Mouse (Mus musculus): ENCODE data around the gene Atrnl1.

The Atrnl1 gene

DNA sequence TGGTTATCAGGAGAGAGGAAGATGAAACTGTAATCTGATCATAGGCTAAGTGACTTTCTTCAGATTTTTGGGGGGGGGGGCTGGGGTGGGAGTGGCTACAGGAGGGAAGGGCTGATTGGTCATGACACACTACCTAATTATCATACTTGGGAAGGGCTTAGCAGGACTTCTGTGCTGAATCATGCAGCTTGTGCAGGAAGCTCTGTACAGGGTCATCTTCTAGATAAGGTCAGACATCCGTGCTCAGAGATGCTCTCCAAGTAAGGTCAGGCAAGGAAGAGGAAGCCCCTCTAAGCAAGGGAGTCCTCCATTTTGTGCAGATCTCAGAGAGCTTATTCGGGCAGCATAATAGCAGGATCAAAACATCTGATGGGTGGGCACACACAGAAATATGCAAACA lies 454.7 kb downstream of the Atrnl1 start:
- no peak for DNase-seq (ENCODE audit: low spot score in 2 of 2)

GRCm38 (mm10) chr19:58068114-58068513 lies 457.3 kb downstream of the Atrnl1 start:
- DNase-seq (ENCODE audit: low spot score in 2 of 2) = no peak

- DNase-seq (ENCODE audit: low spot score in 2 of 2) = no peak
Observed at GRCm38 (mm10) chr19:58068958-58069357, 458.1 kb downstream of the Atrnl1 start.

- DNase-seq (ENCODE audit: low spot score in 2 of 2) = no peak
Observed at GRCm38 (mm10) chr19:58072404-58072803, 461.6 kb downstream of the Atrnl1 start.

GRCm38 (mm10) chr19:58072846-58073245 lies 462.0 kb downstream of the Atrnl1 start:
- DNase-seq (ENCODE audit: low spot score in 2 of 2) = no peak

GRCm38 (mm10) chr19:58075252-58075651 lies 464.4 kb downstream of the Atrnl1 start:
- DNase-seq (ENCODE audit: low spot score in 2 of 2) = no peak

GRCm38 (mm10) chr19:58076961-58077371 lies 466.1 kb downstream of the Atrnl1 start:
- no peak for DNase-seq (ENCODE audit: low spot score in 2 of 2)

DNA sequence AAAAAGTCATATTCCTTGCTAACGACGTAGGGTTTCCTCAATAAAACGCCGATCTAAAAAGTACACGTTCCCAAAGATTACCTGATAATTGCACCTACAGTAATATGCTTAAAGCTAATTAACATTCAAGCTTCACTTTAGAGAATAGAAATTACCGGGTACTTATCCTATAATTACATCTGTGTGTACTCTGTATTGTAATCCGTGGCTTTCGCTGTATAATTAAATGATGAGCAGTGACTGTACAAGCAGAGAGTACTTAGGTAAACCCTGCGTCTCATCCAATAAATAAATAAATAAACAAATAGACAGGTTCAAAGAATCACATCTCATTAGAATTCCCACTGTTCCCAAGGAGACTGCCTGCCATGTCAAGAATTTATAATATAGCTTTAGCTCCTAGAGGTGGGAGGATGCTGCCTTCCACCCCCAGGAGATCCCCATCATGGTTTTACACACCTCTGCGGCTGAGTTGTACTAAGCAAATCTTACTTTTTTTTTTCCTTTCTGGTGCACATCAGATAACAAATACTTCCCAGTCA lies 466.8 kb downstream of the Atrnl1 start:
- DNase-seq (ENCODE audit: low spot score in 2 of 2) = no peak

DNA sequence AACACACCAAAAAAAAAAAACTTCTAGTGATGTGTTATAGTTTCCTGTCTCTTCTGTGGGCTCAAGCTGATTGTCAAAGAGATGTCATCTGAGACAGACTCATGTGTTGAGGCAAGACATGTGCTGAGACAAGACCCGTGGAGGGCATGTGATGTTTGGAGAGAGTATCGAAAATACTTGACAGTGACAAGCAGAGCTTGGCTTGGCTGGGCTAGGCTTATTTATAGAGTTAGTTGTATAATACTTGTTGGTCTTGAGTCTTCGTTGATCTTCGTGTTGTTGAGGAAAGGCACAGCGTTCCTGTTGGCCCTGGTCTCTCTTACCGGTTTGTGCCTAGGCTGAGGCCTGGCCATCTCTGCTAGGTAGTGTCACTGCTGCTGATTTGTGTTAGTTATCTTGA lies 469.3 kb downstream of the Atrnl1 start:
- no peak for DNase-seq (ENCODE audit: low spot score in 2 of 2)

GRCm38 (mm10) chr19:58082751-58083150 lies 471.9 kb downstream of the Atrnl1 start:
- peak; percentile 37 to 54 for DNase-seq (ENCODE audit: low spot score in 2 of 2)

- DNase-seq (ENCODE audit: low spot score in 2 of 2) = no peak
Observed at GRCm38 (mm10) chr19:58084826-58085225, 474.0 kb downstream of the Atrnl1 start.

GRCm38 (mm10) chr19:58086734-58087133 lies 475.9 kb downstream of the Atrnl1 start:
- no peak for DNase-seq (ENCODE audit: low spot score in 2 of 2)

GRCm38 (mm10) chr19:58087901-58088300 lies 477.1 kb downstream of the Atrnl1 start:
- DNase-seq (ENCODE audit: low spot score in 2 of 2) = no peak

- no peak for DNase-seq (ENCODE audit: low spot score in 2 of 2)
Observed at GRCm38 (mm10) chr19:58088433-58088832, 477.6 kb downstream of the Atrnl1 start.

DNA sequence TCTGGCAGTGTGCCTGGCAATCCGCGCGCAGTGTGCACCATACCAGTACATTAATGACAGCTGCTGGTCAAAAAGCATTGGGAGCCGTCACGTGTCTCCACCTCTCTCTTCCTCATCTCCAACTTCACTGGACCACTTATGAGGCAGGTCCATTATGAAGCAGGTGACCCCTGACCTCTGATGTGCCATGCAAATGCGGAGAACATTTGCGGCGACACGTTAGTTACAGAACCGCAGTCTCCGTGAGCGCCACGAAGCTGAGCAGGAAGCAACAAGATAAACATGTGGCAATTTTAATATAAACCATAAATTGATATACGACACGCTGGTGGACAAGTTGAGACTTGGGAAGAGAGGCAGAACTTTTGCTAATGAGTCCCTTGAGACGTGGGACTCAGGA lies 481.1 kb downstream of the Atrnl1 start:
- no peak for DNase-seq (ENCODE audit: low spot score in 2 of 2)

GRCm38 (mm10) chr19:58094781-58095543 lies 484.1 kb downstream of the Atrnl1 start:
- no peak for DNase-seq (ENCODE audit: low spot score in 2 of 2)

GRCm38 (mm10) chr19:58095776-58096175 lies 484.9 kb downstream of the Atrnl1 start:
- DNase-seq (ENCODE audit: low spot score in 2 of 2) = no peak

GRCm38 (mm10) chr19:58097195-58097594 lies 486.4 kb downstream of the Atrnl1 start:
- DNase-seq (ENCODE audit: low spot score in 2 of 2) = no peak

- DNase-seq (ENCODE audit: low spot score in 2 of 2) = no peak
Observed at GRCm38 (mm10) chr19:58099539-58099938, 488.7 kb downstream of the Atrnl1 start.

GRCm38 (mm10) chr19:58100381-58100780 lies 489.5 kb downstream of the Atrnl1 start:
- DNase-seq (ENCODE audit: low spot score in 2 of 2) = no peak

- peak; percentile 35 to 42 for DNase-seq (ENCODE audit: low spot score in 2 of 2)
Observed at GRCm38 (mm10) chr19:58104544-58104943, 493.7 kb downstream of the Atrnl1 start.

DNA sequence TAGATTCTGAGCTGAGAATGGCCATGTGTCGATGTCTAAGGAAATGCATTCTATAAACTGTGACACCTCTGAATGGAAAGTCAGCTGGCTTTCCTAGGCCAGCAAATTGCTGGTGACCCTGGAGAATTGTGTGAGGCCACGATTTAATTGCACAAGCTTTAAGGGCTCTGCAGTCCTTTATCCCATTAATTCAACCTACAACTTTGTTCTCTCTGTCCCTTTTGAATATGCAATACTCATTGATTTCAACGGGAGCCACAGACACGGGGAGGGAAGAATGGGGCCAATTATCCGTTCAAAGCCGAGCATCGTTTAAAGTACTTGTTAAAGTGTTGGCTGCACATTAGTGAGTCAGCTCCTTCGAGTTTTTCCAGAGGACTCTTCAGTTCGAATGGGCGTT lies 496.8 kb downstream of the Atrnl1 start:
- no peak for DNase-seq (ENCODE audit: low spot score in 2 of 2)

DNA sequence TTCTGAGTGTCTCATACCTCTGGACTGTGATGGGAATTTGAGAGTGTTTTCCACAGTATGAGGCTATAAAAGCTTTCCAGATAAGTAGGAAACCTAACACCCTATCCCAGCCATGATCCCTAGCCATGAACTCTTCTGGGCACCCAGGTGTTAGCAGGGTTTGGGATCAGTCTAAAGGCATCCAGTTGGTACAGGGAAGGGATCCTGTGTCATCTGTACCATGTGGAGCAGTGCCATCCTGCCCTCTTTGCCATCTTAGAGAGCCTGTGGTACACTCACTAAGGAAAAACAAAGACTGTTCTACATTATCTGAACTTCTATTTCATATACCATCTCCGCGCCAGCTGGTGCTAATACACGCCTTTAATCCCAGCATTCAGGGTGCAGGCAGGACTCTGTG lies 499.7 kb downstream of the Atrnl1 start:
- no peak for DNase-seq (ENCODE audit: low spot score in 2 of 2)

GRCm38 (mm10) chr19:58111291-58111690 lies 500.5 kb downstream of the Atrnl1 start:
- DNase-seq (ENCODE audit: low spot score in 2 of 2) = no peak

Measured in right cerebral cortex, postnatal 36 days (tissue).